Mouse (Mus musculus) hindbrain, embryonic 11.5 days (tissue): Measurements from ENCODE around the gene Mgp. TPM values are rescaled to one million over a fixed set of nuclear protein-coding genes. Genes with fewer than 3 reads are reported as not detected.

Experiments
- polyA plus RNA-seq: library from polyadenylated mRNA; unstranded; fragments of >200 nt; fragmentation: Nextera tagmentation; extraction: Ambion mirVana; gene quantifications from 2 replicates; pipeline ENCODE4 v1.2.1, GENCODE M21; 2014

Gene Mgp
- polyA plus RNA-seq, 1 experiment from 2014 or later: 8.3 TPM

Other genes with a start within 250 kb of the Mgp start
- gene Plbd1, start 213.9 kb downstream of the Mgp start, polyA plus RNA-seq: 2.2 and 2.6 TPM in 2 replicates
- gene Gucy2c, start 94.1 kb downstream of the Mgp start, polyA plus RNA-seq: 0.24 TPM in 1 of 2 replicates, not detected in the other
- 0.69 and 0.95 TPM in 2 replicates for gene Hist4h4, start 71.4 kb downstream of the Mgp start, polyA plus RNA-seq
- gene H2afj, start 67.6 kb downstream of the Mgp start, polyA plus RNA-seq: 100 and 105 TPM in 2 replicates
- gene BC049715, start 48.2 kb downstream of the Mgp start, polyA plus RNA-seq: 0.90 and 2.3 TPM in 2 replicates
- 116 and 130 TPM in 2 replicates for gene Wbp11, start 47.6 kb downstream of the Mgp start, polyA plus RNA-seq
- gene Smco3, start 40.4 kb downstream of the Mgp start, polyA plus RNA-seq: 0.63 TPM in 1 of 2 replicates, not detected in the other
- gene Art4, start 18.1 kb downstream of the Mgp start, polyA plus RNA-seq: 0.52 and 0.90 TPM in 2 replicates
- 0.34 TPM in 1 of 2 replicates, not detected in the other for gene Erp27, start 46.4 kb upstream of the Mgp start, polyA plus RNA-seq
- not detected in 2 replicates for gene Pde6h, start 48.0 kb upstream of the Mgp start, polyA plus RNA-seq
- gene Arhgdib, start 66.1 kb upstream of the Mgp start, polyA plus RNA-seq: 34.2 and 37.3 TPM in 2 replicates